Mouse (Mus musculus) olfactory bulb, adult 2 months (tissue): ENCODE data around the gene Gm26620.

Experiments
- CTCF ChIP-seq: fragments of 200-500 bp; IDR thresholded peaks from 2 replicates; pipeline ENCODE4 v1.5.1; 2012; ENCODE audit warnings: low read depth, mild to moderate bottlenecking, low read length, moderate library complexity; ENCODE audit not compliant: insufficient read depth
- POLR2A ChIP-seq: fragments of 200-500 bp; IDR thresholded peaks from 2 replicates; pipeline ENCODE4 v1.6.1; 2012; ENCODE audit warnings: mild to moderate bottlenecking, low read depth, low read length, moderate library complexity; ENCODE audit not compliant: insufficient read depth

GRCm38 (mm10) chr1:170850007-170850406, 34.9 kb upstream of the Gm26620 start:
- TF ChIP-seq POLR2A, result no peak
- no peak for TF ChIP-seq CTCF
